Mouse (Mus musculus): ENCODE data around the gene 1700029P11Rik. TPM values are rescaled to one million over a fixed set of nuclear protein-coding genes. Genes with fewer than 3 reads are reported as not detected.
A peak's percentile ranks its signal among the peaks of the same experiment; 100 is the strongest.

Gene 1700029P11Rik
- polyA plus RNA-seq, 1 experiment from 2014 or later, result not detected

DNA sequence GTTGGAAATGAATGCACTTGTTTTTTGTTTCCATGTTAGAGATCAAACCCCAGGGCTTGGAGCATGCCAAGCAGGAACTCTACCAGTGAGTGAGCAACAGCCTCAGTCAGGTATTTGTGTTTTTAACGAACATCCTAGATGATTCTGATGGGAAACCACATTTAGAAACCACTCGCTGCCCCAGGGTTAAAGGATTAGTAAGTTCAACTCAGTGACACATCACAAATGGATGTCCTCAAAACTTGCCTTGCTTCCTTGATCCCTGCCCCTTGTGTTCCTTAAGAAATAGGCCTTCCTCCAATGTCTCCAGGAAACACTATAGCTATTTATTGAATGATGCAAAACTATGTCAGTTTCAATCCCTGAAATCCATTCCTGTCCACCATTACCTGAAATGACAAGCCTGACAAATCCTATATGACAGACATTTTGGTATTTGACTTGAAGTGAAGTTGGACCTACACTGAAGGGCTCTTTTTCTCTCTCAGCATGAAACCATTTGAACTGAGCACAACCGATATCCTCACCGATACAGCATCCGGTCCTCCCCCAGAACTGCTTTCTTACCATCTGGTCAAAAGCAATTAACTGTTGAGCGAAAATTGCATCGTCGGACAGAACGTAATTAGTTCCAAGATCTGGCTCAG, 34.5 kb downstream of the 1700029P11Rik start:
- no peak for ATAC-seq (replicated peaks; ENCODE audit: low FRiP score)
- peak overlapping the region; percentile 96 for H3K4me3 ChIP-seq (ENCODE audit: low read depth, low read length)
- DNase-seq (ENCODE audit: low spot score), result no peak
- H3K27ac ChIP-seq (ENCODE audit: low read depth, low read length), result no peak overlapping the region; the same call in 1 of the 2 replicates
- no peaks in the 10 kb centered on the region for H3K9me3 ChIP-seq (ENCODE audit: control insufficient read depth, low read length)
- peaks cover 8% of the 10 kb centered on the region for H3K36me3 ChIP-seq (ENCODE audit: control insufficient read depth, insufficient read depth, low read length)
- peaks cover 19% of the 10 kb centered on the region for H3K4me1 ChIP-seq (replicated peaks; ENCODE audit: control insufficient read depth, insufficient read depth, low read length)
- H3K4me2 ChIP-seq, result peak overlapping the region; percentile 90
- 18% methylated on average over 9 of the region's 9 CpGs for WGBS
- H3K9ac ChIP-seq (ENCODE audit: low read depth, low read length), result peak overlapping the region; percentile 93
- no peaks in the 10 kb centered on the region for H3K27me3 ChIP-seq (replicated peaks; ENCODE audit: control insufficient read depth, insufficient read depth, low read length)

GRCm38 (mm10) chr15:82015392-82016100, 35.2 kb downstream of the 1700029P11Rik start:
- Histone ChIP-seq H3K4me2 (peak overlapping the region; percentile 90), H3K27me3 (replicated peaks; ENCODE audit: control insufficient read depth, insufficient read depth, low read length) (no peaks in the 10 kb centered on the region), H3K36me3 (ENCODE audit: control insufficient read depth, insufficient read depth, low read length) (peaks cover 10% of the 10 kb centered on the region), H3K27ac (ENCODE audit: low read depth, low read length) (peak overlapping the region; percentile 74), H3K9ac (ENCODE audit: low read depth, low read length) (peak overlapping the region; percentile 93), H3K9me3 (ENCODE audit: control insufficient read depth, low read length) (no peaks in the 10 kb centered on the region), H3K4me1 (replicated peaks; ENCODE audit: control insufficient read depth, insufficient read depth, low read length) (peaks cover 19% of the 10 kb centered on the region), H3K4me3 (ENCODE audit: low read depth, low read length) (peak overlapping the region; percentile 96)
- DNase-seq (ENCODE audit: low spot score) (peak; percentile 40), ATAC-seq (replicated peaks; ENCODE audit: low FRiP score) (no peak; the same call in none of the 2 replicates)
- under 1% methylated on average over 39 of the region's 39 CpGs for WGBS

DNA sequence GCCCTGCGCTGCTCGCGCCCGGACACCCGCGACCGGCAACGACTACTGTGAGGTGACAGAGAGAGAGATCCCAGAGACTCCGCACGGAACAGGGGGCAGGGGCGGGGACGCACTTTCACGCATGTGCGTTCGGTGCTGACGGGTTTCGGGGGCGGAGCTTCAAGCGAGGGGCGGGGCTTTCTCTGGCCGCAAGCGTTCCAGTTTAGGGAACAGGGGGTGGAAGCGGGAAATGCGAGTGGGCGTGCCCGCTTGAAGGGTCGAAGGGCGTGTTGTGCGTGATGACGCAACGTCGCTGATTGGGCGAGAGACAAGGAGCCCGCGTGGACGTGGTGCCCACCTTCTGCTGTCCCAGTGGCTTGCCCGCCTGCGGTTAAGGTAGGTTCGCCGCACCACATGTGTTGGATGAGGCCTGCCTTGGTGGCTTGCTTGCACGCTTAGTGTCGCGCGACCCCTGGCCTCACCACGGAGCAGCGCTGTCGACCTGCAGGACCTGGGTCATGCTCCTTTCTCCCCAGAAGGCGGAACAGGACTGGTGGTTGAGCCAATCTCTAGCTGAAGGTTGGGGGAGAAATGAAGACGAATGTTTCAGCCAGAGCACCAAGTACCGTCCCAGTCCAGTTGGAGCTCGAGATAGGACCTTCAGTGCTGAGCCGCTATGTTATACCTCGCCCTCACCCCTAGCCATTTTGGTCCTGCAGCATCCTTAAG, 35.9 kb downstream of the 1700029P11Rik start:
- H3K36me3 ChIP-seq (ENCODE audit: control insufficient read depth, insufficient read depth, low read length), result peaks cover 10% of the 10 kb centered on the region
- DNase-seq (ENCODE audit: low spot score) (peak; percentile 99), ATAC-seq (replicated peaks; ENCODE audit: low FRiP score) (peak; percentile 95)
- no peaks in the 10 kb centered on the region for H3K27me3 ChIP-seq (replicated peaks; ENCODE audit: control insufficient read depth, insufficient read depth, low read length)
- H3K27ac ChIP-seq (ENCODE audit: low read depth, low read length), result peak overlapping the region; percentile 83
- peaks cover 19% of the 10 kb centered on the region for H3K4me1 ChIP-seq (replicated peaks; ENCODE audit: control insufficient read depth, insufficient read depth, low read length)
- H3K4me2 ChIP-seq, result peak overlapping the region; percentile 90
- H3K9me3 ChIP-seq (ENCODE audit: control insufficient read depth, low read length), result no peaks in the 10 kb centered on the region
- peak overlapping the region; percentile 96 for H3K4me3 ChIP-seq (ENCODE audit: low read depth, low read length)
- WGBS, result 0% methylated on average over 53 of the region's 53 CpGs
- peak overlapping the region; percentile 93 for H3K9ac ChIP-seq (ENCODE audit: low read depth, low read length)

GRCm38 (mm10) chr15:82016830-82017229, 36.5 kb downstream of the 1700029P11Rik start:
- DNase-seq (ENCODE audit: low spot score) (no peak), ATAC-seq (replicated peaks; ENCODE audit: low FRiP score) (no peak)
- WGBS, result 9% methylated on average over 6 of the region's 6 CpGs
- H3K36me3 ChIP-seq (ENCODE audit: control insufficient read depth, insufficient read depth, low read length), result peaks cover 10% of the 10 kb centered on the region
- peak overlapping the region; percentile 83; the same call in 1 of the 2 replicates for H3K27ac ChIP-seq (ENCODE audit: low read depth, low read length)
- H3K9me3 ChIP-seq (ENCODE audit: control insufficient read depth, low read length), result no peaks in the 10 kb centered on the region
- H3K4me3 ChIP-seq (ENCODE audit: low read depth, low read length), result peak overlapping the region; percentile 96
- no peaks in the 10 kb centered on the region for H3K27me3 ChIP-seq (replicated peaks; ENCODE audit: control insufficient read depth, insufficient read depth, low read length)
- H3K9ac ChIP-seq (ENCODE audit: low read depth, low read length), result peak overlapping the region; percentile 80
- peaks cover 19% of the 10 kb centered on the region for H3K4me1 ChIP-seq (replicated peaks; ENCODE audit: control insufficient read depth, insufficient read depth, low read length)
- peak overlapping the region; percentile 90 for H3K4me2 ChIP-seq

- peaks cover 19% of the 10 kb centered on the region for H3K4me1 ChIP-seq (replicated peaks; ENCODE audit: control insufficient read depth, insufficient read depth, low read length)
- H3K27me3 ChIP-seq (replicated peaks; ENCODE audit: control insufficient read depth, insufficient read depth, low read length), result no peaks in the 10 kb centered on the region
- H3K4me2 ChIP-seq, result peak overlapping the region; percentile 90
- peak overlapping the region; percentile 53; the same call in 1 of the 2 replicates for H3K9ac ChIP-seq (ENCODE audit: low read depth, low read length)
- peaks cover 10% of the 10 kb centered on the region for H3K36me3 ChIP-seq (ENCODE audit: control insufficient read depth, insufficient read depth, low read length)
- no peak overlapping the region for H3K27ac ChIP-seq (ENCODE audit: low read depth, low read length)
- 66% methylated on average over 4 of the region's 4 CpGs for WGBS
- no peaks in the 10 kb centered on the region for H3K9me3 ChIP-seq (ENCODE audit: control insufficient read depth, low read length)
- ATAC-seq (replicated peaks; ENCODE audit: low FRiP score) (no peak), DNase-seq (ENCODE audit: low spot score) (no peak)
- peak overlapping the region; percentile 37 for H3K4me3 ChIP-seq (ENCODE audit: low read depth, low read length)
Observed at GRCm38 (mm10) chr15:82017461-82017860, 37.1 kb downstream of the 1700029P11Rik start.

- Histone ChIP-seq H3K4me1 (replicated peaks; ENCODE audit: control insufficient read depth, insufficient read depth, low read length) (peaks cover 13% of the 10 kb centered on the region), H3K4me2 (no peak overlapping the region), H3K4me3 (ENCODE audit: low read depth, low read length) (no peak overlapping the region), H3K36me3 (ENCODE audit: control insufficient read depth, insufficient read depth, low read length) (peaks cover 20% of the 10 kb centered on the region), H3K9me3 (ENCODE audit: control insufficient read depth, low read length) (no peaks in the 10 kb centered on the region), H3K27me3 (replicated peaks; ENCODE audit: control insufficient read depth, insufficient read depth, low read length) (no peaks in the 10 kb centered on the region), H3K9ac (ENCODE audit: low read depth, low read length) (no peak overlapping the region), H3K27ac (ENCODE audit: low read depth, low read length) (no peak overlapping the region)
- ATAC-seq (replicated peaks; ENCODE audit: low FRiP score) (no peak), DNase-seq (ENCODE audit: low spot score) (no peak)
- WGBS, result 82% methylated on average over 3 of the region's 3 CpGs
Observed at GRCm38 (mm10) chr15:82019288-82019687, 38.9 kb downstream of the 1700029P11Rik start.

DNA sequence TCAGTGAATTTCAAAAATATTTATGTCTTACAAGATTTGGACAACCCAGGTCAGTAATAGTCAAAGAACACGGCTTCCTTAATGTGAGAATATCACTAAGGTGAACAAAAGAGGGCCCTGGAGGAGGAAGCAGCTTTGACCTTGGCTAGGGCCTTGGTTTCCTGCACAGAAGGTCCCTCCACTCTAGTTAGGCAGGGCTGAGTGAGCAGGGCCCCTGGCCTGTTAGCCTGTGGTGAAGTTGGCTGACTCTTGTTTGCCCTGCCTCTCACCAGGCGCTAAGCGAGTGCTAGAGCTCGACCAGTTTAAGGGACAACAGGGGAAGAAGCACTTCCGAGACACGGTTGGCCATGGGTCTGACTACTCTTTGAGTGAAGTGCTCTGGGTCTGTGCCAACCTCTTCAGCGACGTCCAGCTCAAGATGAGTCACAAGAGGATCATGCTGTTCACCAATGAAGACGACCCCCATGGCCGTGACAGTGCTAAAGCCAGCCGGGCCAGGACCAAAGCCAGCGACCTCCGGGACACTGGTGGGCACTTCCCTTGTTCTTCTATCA, 42.3 kb downstream of the 1700029P11Rik start:
- no peaks in the 10 kb centered on the region for H3K9me3 ChIP-seq (ENCODE audit: control insufficient read depth, low read length)
- H3K27ac ChIP-seq (ENCODE audit: low read depth, low read length), result no peak overlapping the region
- ATAC-seq (replicated peaks; ENCODE audit: low FRiP score) (no peak), DNase-seq (ENCODE audit: low spot score) (no peak)
- H3K4me3 ChIP-seq (ENCODE audit: low read depth, low read length), result no peak overlapping the region
- no peaks in the 10 kb centered on the region for H3K27me3 ChIP-seq (replicated peaks; ENCODE audit: control insufficient read depth, insufficient read depth, low read length)
- peaks cover 2% of the 10 kb centered on the region; the same call in 1 of the 2 replicates for H3K4me1 ChIP-seq (replicated peaks; ENCODE audit: control insufficient read depth, insufficient read depth, low read length)
- 85% methylated on average over 13 of the region's 13 CpGs for WGBS
- no peak overlapping the region for H3K9ac ChIP-seq (ENCODE audit: low read depth, low read length)
- H3K4me2 ChIP-seq, result no peak overlapping the region
- H3K36me3 ChIP-seq (ENCODE audit: control insufficient read depth, insufficient read depth, low read length), result peaks cover 46% of the 10 kb centered on the region

DNA sequence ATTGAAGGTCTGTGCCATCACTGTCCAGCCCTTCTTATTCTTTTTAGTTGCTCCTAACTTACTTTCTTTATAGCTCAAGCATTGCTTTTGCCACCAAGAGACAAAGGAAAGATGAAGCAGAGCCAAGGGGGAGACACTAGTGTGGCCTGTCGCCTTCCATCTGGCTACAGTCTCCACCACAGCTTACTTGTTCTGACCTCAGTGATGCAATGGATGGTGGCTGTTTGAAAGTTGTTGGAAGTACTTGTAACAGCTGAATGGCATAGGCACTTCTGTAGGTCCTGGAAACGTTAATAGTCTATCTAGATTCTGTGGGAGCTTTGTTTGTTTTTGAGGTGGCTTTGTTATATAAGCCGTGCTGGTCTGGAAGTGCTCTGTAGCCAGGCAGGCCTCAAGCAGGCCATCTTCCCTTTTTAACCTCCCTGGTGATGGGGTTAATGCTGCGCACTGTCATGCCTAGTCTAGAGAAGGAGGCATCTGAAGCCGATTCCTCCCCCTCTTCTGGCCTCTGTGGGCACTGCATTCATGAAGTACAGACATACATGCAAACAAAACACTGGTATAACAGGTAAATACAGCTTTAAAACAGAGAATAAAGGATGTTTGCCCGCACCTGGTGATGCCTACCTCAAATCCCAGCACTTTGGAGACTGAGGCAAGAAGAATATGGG, 43.8 kb downstream of the 1700029P11Rik start:
- Histone ChIP-seq H3K27ac (ENCODE audit: low read depth, low read length) (no peak overlapping the region), H3K4me2 (no peak overlapping the region), H3K4me1 (replicated peaks; ENCODE audit: control insufficient read depth, insufficient read depth, low read length) (no peaks in the 10 kb centered on the region), H3K36me3 (ENCODE audit: control insufficient read depth, insufficient read depth, low read length) (peaks cover 53% of the 10 kb centered on the region), H3K4me3 (ENCODE audit: low read depth, low read length) (no peak overlapping the region), H3K9ac (ENCODE audit: low read depth, low read length) (no peak overlapping the region), H3K9me3 (ENCODE audit: control insufficient read depth, low read length) (no peaks in the 10 kb centered on the region), H3K27me3 (replicated peaks; ENCODE audit: control insufficient read depth, insufficient read depth, low read length) (no peaks in the 10 kb centered on the region)
- ATAC-seq (replicated peaks; ENCODE audit: low FRiP score) (no peak), DNase-seq (ENCODE audit: low spot score) (no peak)
- WGBS, result 88% methylated on average over 6 of the region's 6 CpGs

Measured in liver, embryonic 11.5 days (tissue).